Comparison of ENCODE assay signal across 9 mouse cellular contexts in genomic region chr12:86806923-86807794, GRCm38 (mm10).
DNase-seq lines count a peak whose midpoint lies in the region; ATAC-seq and TF ChIP-seq lines count a peak whose summit lies in the region.
"Had no signal": no experiment of that assay in that cellular context is flagged by ENCODE, and none has a peak within 500 bp of the region (broad histone marks: within the 10 kb centered on the region; RNA-seq: fewer than 3 reads in every experiment).

No protein-coding gene starts in this region.

- H3K9me3 ChIP-seq in limb, embryonic 12.5 days: no peaks in the 10 kb centered on the region

- peak; percentile 72 for ATAC-seq in activated CD4-positive, CD25-positive, alpha-beta regulatory T cell, adult 4 months
- peak; percentile 45 for ATAC-seq in limb, embryonic 12.5 days (ENCODE audit: insufficient number of reproducible peaks, insufficient read depth, low FRiP score, low TSS enrichment, low read depth)

- H3K4me3 ChIP-seq in layer of hippocampus, adult 2 months: no peak overlapping the region
- peak overlapping the region; percentile 26; the same call in 1 of the 2 replicates for H3K4me3 ChIP-seq in limb, embryonic 12.5 days (replicated peaks)
- H3K4me3 ChIP-seq: erythroblast, embryonic 14.5 days had no signal

- 13% methylated on average over 5 of the region's 5 CpGs for WGBS in limb, embryonic 12.5 days

- TF ChIP-seq CTCF in layer of hippocampus, adult 2 months (conservative IDR thresholded peaks at IDR 0.05): no peak

- peak overlapping the region; percentile 94 for H3K27ac ChIP-seq in layer of hippocampus, adult 2 months
- peak overlapping the region; percentile 91 for H3K27ac ChIP-seq in limb, embryonic 12.5 days

- H3K4me2 ChIP-seq in limb, embryonic 12.5 days: peak overlapping the region; percentile 58

- H3K4me1 ChIP-seq in limb, embryonic 12.5 days (replicated peaks): peaks cover 82% of the 10 kb centered on the region

- no peaks in the 10 kb centered on the region for H3K36me3 ChIP-seq in limb, embryonic 12.5 days

- H3K9ac ChIP-seq in limb, embryonic 12.5 days (replicated peaks): 0 out of 2 replicates have a peak overlapping the region, but pooled peaks have one; percentile 47

- peak; percentile 57 to 85 for DNase-seq in layer of hippocampus, adult 2 months (ENCODE audit: low spot score in 2 of 2)
- DNase-seq in layer of hippocampus, postnatal 10 days (ENCODE audit: low spot score in 2 of 2): no peak
- peak; percentile 85 for DNase-seq in forelimb bud, embryonic 11.5 days (ENCODE audit: low read depth, low spot score)
- DNase-seq in right cerebral cortex, adult 2 months (ENCODE audit: low spot score in 2 of 2): peak; percentile 78 to 87
- DNase-seq in urinary bladder, adult 2 months (ENCODE audit: low spot score): no peak
- no peak for DNase-seq in Muller cell, postnatal 12 days (ENCODE audit: inconsistent ontology term)

- no peaks in the 10 kb centered on the region for H3K27me3 ChIP-seq in limb, embryonic 12.5 days

Comparison
In these comparisons a context has a peak if more than half of its experiments do, and no peak if none do; other contexts are left out.
1. DNase-seq: peak in layer of hippocampus, adult 2 months (2 of 2), forelimb bud, embryonic 11.5 days (single experiment) and right cerebral cortex, adult 2 months (2 of 2); none in layer of hippocampus, postnatal 10 days (0 of 2), urinary bladder, adult 2 months (single experiment) and Muller cell, postnatal 12 days (single experiment).